In genomic region chr3:158031371-158031925, GRCm38 (mm10) we compare ENCODE assay signal across 8 mouse cellular contexts. TPM values are rescaled to one million over a fixed set of nuclear protein-coding genes. Genes with fewer than 3 reads are reported as not detected.
DNase-seq lines count a peak whose midpoint lies in the region; ATAC-seq and TF ChIP-seq lines count a peak whose summit lies in the region.

No protein-coding gene starts in this region.

- WGBS in forebrain, embryonic 16.5 days, result under 1% methylated on average over 58 of the region's 61 CpGs
- under 1% methylated on average over 61 of the region's 61 CpGs for WGBS in lung, adult 2 months
- under 1% methylated on average over 61 of the region's 61 CpGs for WGBS in neural tube, embryonic 15.5 days

- no peak for TF ChIP-seq CTCF in MEL (IDR thresholded peaks at IDR 0.05 in 2 of 3, conservative IDR thresholded peaks at IDR 0.05 in 1 of 3; ENCODE audit: control insufficient read depth in 1 of 3, insufficient read depth in 1 of 3, low read depth in 2 of 3, low read length in 3 of 3, poor library complexity in 1 of 3, severe bottlenecking in 1 of 3)
- TF ChIP-seq CTCF in layer of hippocampus, adult 2 months (conservative IDR thresholded peaks at IDR 0.05), result peak; percentile 25; the same call in 1 of the 2 replicates
- TF ChIP-seq CTCF in lung, adult 2 months (IDR thresholded peaks at IDR 0.05; ENCODE audit: insufficient read depth, low read length), result no peak

- peak; percentile 94 for DNase-seq in MEL (ENCODE audit: low read depth, low spot score)
- DNase-seq in cerebellum, adult 18-20 months, result peak; percentile 79 to 89
- peak; percentile 88 to 89 for DNase-seq in heart, postnatal 36 days
- peak; percentile 90 for DNase-seq in layer of hippocampus, adult 2 months (ENCODE audit: low spot score in 2 of 2)
- DNase-seq in lung, adult 2 months, result peak; percentile 85
- peak; percentile 95 for DNase-seq in testis, postnatal 10 days (ENCODE audit: low spot score)

- H3K36me3 ChIP-seq in MEL (ENCODE audit: control insufficient read depth in 1 of 2, insufficient read depth in 2 of 2, low read length in 2 of 2), result peaks cover 14 to 38% of the 10 kb centered on the region in 2 experiments
- no peaks in the 10 kb centered on the region for H3K36me3 ChIP-seq in forebrain, embryonic 16.5 days (ENCODE audit: control insufficient read depth, insufficient read depth)
- H3K36me3 ChIP-seq in neural tube, embryonic 15.5 days, result peaks cover 2% of the 10 kb centered on the region; the same call in 1 of the 2 replicates

- no peaks in the 10 kb centered on the region for H3K27me3 ChIP-seq in MEL (ENCODE audit: control insufficient read depth in 1 of 2, insufficient read depth in 2 of 2, low read length in 2 of 2)
- no peaks in the 10 kb centered on the region for H3K27me3 ChIP-seq in forebrain, embryonic 16.5 days (replicated peaks; ENCODE audit: control insufficient read depth, insufficient read depth, low read length)
- H3K27me3 ChIP-seq in neural tube, embryonic 15.5 days (replicated peaks), result no peaks in the 10 kb centered on the region

- intact Hi-C loops in heart, postnatal 36 days (cut with DNase I), result loop anchor here (5.0 kb wide), 1 partner anchor 499 kb away; the partner anchor contains the start of gene Zranb2

- H3K9ac ChIP-seq in MEL (ENCODE audit: control insufficient read depth, low read depth, low read length, poor library complexity, severe bottlenecking), result peak overlapping the region; percentile 99
- peak overlapping the region; percentile 97 for H3K9ac ChIP-seq in forebrain, embryonic 16.5 days (replicated peaks; ENCODE audit: low read depth, low read length)
- peak overlapping the region; percentile 97 for H3K9ac ChIP-seq in neural tube, embryonic 15.5 days (replicated peaks)

- peak; percentile 93 for ATAC-seq in forebrain, embryonic 16.5 days
- peak; percentile 92 for ATAC-seq in neural tube, embryonic 15.5 days (ENCODE audit: low FRiP score)

- H3K4me3 ChIP-seq in MEL (ENCODE audit: control insufficient read depth in 1 of 2, insufficient read depth in 1 of 2, low read depth in 2 of 2, low read length in 2 of 2), result peak overlapping the region; percentile 96 to 98
- peak overlapping the region; percentile 99 for H3K4me3 ChIP-seq in forebrain, embryonic 16.5 days (replicated peaks; ENCODE audit: low read length)
- peak overlapping the region; percentile 81 for H3K4me3 ChIP-seq in layer of hippocampus, adult 2 months
- peak overlapping the region; percentile 92 for H3K4me3 ChIP-seq in lung, adult 2 months (replicated peaks; ENCODE audit: extremely low read depth, low read depth, low read length)
- H3K4me3 ChIP-seq in neural tube, embryonic 15.5 days (replicated peaks), result peak overlapping the region; percentile 99

- TF ChIP-seq RAD21 in MEL (IDR thresholded peaks at IDR 0.05; ENCODE audit: low read depth, low read length), result no peak

- peaks cover 3 to 4% of the 10 kb centered on the region in 2 experiments for H3K4me1 ChIP-seq in MEL (ENCODE audit: control insufficient read depth in 1 of 2, insufficient read depth in 2 of 2, low read length in 2 of 2)
- peaks cover 18% of the 10 kb centered on the region for H3K4me1 ChIP-seq in forebrain, embryonic 16.5 days (replicated peaks; ENCODE audit: control insufficient read depth, insufficient read depth, low read length)
- peaks cover 9% of the 10 kb centered on the region for H3K4me1 ChIP-seq in lung, adult 2 months (ENCODE audit: control insufficient read depth, insufficient read depth, low read length)
- peaks cover 32% of the 10 kb centered on the region for H3K4me1 ChIP-seq in neural tube, embryonic 15.5 days

- TF ChIP-seq POLR2A in MEL (IDR thresholded peaks at IDR 0.05; ENCODE audit: control insufficient read depth in 1 of 2, insufficient read depth in 1 of 2, low read depth in 1 of 2, low read length in 2 of 2, poor library complexity in 1 of 2), result peak; percentile 92 to 94
- TF ChIP-seq POLR2A in lung, adult 2 months (IDR thresholded peaks at IDR 0.05; ENCODE audit: borderline replicate concordance, extremely low read depth, low read depth, low read length), result peak; percentile 61; the same call in 1 of the 2 replicates

- no peak for TF ChIP-seq EP300 in MEL (IDR thresholded peaks at IDR 0.05; ENCODE audit: low read depth in 1 of 2, low read length in 2 of 2)

- H3K27ac ChIP-seq in MEL (ENCODE audit: control insufficient read depth, low read depth, low read length), result peak overlapping the region; percentile 96
- H3K27ac ChIP-seq in forebrain, embryonic 16.5 days (ENCODE audit: low read length), result peak overlapping the region; percentile 95
- H3K27ac ChIP-seq in layer of hippocampus, adult 2 months, result peak overlapping the region; percentile 89
- peak overlapping the region; percentile 92 for H3K27ac ChIP-seq in neural tube, embryonic 15.5 days (replicated peaks)

- H3K4me2 ChIP-seq in forebrain, embryonic 16.5 days (ENCODE audit: low read length), result peak overlapping the region; percentile 78
- peak overlapping the region; percentile 70 for H3K4me2 ChIP-seq in neural tube, embryonic 15.5 days

- H3K9me3 ChIP-seq in MEL (replicated peaks; ENCODE audit: insufficient read depth, low read length), result no peaks in the 10 kb centered on the region
- no peaks in the 10 kb centered on the region for H3K9me3 ChIP-seq in forebrain, embryonic 16.5 days (ENCODE audit: control insufficient read depth, low read length)
- H3K9me3 ChIP-seq in neural tube, embryonic 15.5 days (replicated peaks), result no peaks in the 10 kb centered on the region

- H3K79me2 ChIP-seq in MEL (ENCODE audit: control insufficient read depth, insufficient read depth, low read length, poor library complexity), result peaks cover 69% of the 10 kb centered on the region

TF ChIP-seq in MEL, 35 proteins besides CTCF, POLR2A, EP300 and RAD21:
- TF ChIP-seq ZNF384 (IDR thresholded peaks at IDR 0.05; ENCODE audit: low read depth, low read length), result no peak
- TF ChIP-seq MYB (IDR thresholded peaks at IDR 0.05; ENCODE audit: low read depth, low read length), result peak; percentile 37; the same call in 1 of the 2 replicates
- no peak for TF ChIP-seq E2F4 (IDR thresholded peaks at IDR 0.05; ENCODE audit: borderline replicate concordance, low read depth, low read length)
- TF ChIP-seq TCF12 (IDR thresholded peaks at IDR 0.05; ENCODE audit: low read depth, low read length), result peak; percentile 66
- TF ChIP-seq ETS1 (IDR thresholded peaks at IDR 0.05; ENCODE audit: low read depth, low read length), result peak; percentile 53; the same call in 1 of the 2 replicates
- TF ChIP-seq NELFE (IDR thresholded peaks at IDR 0.05; ENCODE audit: low read depth, low read length), result peak; percentile 90
- TF ChIP-seq CHD1 (IDR thresholded peaks at IDR 0.05; ENCODE audit: low read depth, low read length), result no peak
- peak; percentile 32; the same call in 1 of the 2 replicates for TF ChIP-seq MYC (IDR thresholded peaks at IDR 0.05; ENCODE audit: low read depth, low read length)
- peak; percentile 91 for TF ChIP-seq SIN3A (IDR thresholded peaks at IDR 0.05; ENCODE audit: low read length)
- peak; percentile 24; the same call in 1 of the 2 replicates for TF ChIP-seq MAX (IDR thresholded peaks at IDR 0.05; ENCODE audit: low read length)
- peak; percentile 91 for TF ChIP-seq HCFC1 (IDR thresholded peaks at IDR 0.05; ENCODE audit: low read depth, low read length)
- TF ChIP-seq KAT2A (conservative IDR thresholded peaks at IDR 0.05; ENCODE audit: low read depth, low read length), result peak; percentile 68; the same call in 1 of the 2 replicates
- TF ChIP-seq MXI1 (IDR thresholded peaks at IDR 0.05; ENCODE audit: low read depth, low read length), result peak; percentile 84
- TF ChIP-seq MAFK (IDR thresholded peaks at IDR 0.05; ENCODE audit: borderline replicate concordance, low read depth, low read length), result no peak
- TF ChIP-seq NRF1 (IDR thresholded peaks at IDR 0.05; ENCODE audit: insufficient read depth, low read depth, low read length, poor library complexity, severe bottlenecking), result peak; percentile 87
- 0 out of 2 replicates have a peak, but pooled peaks have one; percentile 55 for TF ChIP-seq UBTF (IDR thresholded peaks at IDR 0.05; ENCODE audit: borderline replicate concordance, insufficient read depth, low read depth, low read length)
- no peak for TF ChIP-seq ZMIZ1 (IDR thresholded peaks at IDR 0.05; ENCODE audit: low read depth, low read length)
- TF ChIP-seq ELF1 (IDR thresholded peaks at IDR 0.05; ENCODE audit: low read depth, low read length), result peak; percentile 92
- TF ChIP-seq ZC3H11A (IDR thresholded peaks at IDR 0.05; ENCODE audit: low read depth, low read length), result no peak
- TF ChIP-seq TBP (IDR thresholded peaks at IDR 0.05; ENCODE audit: low read depth, low read length), result peak; percentile 82
- no peak for TF ChIP-seq TAL1 (IDR thresholded peaks at IDR 0.05; ENCODE audit: low read length)
- no peak for TF ChIP-seq USF1 (IDR thresholded peaks at IDR 0.05; ENCODE audit: low read depth, low read length)
- TF ChIP-seq MEF2A (IDR thresholded peaks at IDR 0.05; ENCODE audit: extremely low read depth, insufficient replicate concordance, low read depth, low read length, poor library complexity, severe bottlenecking), result no peak
TF ChIP-seq in MEL: peak in this region for 14.

RNA-seq across cellular contexts. Expression of gene Srsf11, which starts 5.0 kb away (rescaled TPM):
- total RNA-seq in MEL (2012; rRNA removed), result 112 and 114 TPM in 2 replicates
- 100 to 1,000 TPM; 215 to 486 TPM for polyA plus RNA-seq in MEL (2012; ENCODE audit: insufficient read depth in 1 of 2, insufficient read length in 2 of 2, low read depth in 1 of 2, low replicate concordance in 2 of 2, missing spikeins in 1 of 2)
- 277 and 288 TPM in 2 replicates for polyA plus RNA-seq in forebrain, embryonic 16.5 days (2015; fragmentation: Nextera tagmentation; extraction: Ambion mirVana)
- 10 to 100 TPM; 40.4 to 45.6 TPM for total RNA-seq in heart, postnatal 36 days (2021)
- 100 to 1,000 TPM; 194 to 207 TPM for total RNA-seq in layer of hippocampus, adult 2 months (2021)
- 208 and 261 TPM in 2 replicates for polyA plus RNA-seq in lung, adult 2 months (2012; rRNA removed)
- polyA plus RNA-seq in neural tube, embryonic 15.5 days (2015; fragmentation: Nextera tagmentation; extraction: Ambion mirVana), result 228 and 246 TPM in 2 replicates

RNA-seq across cellular contexts. Expression of gene Lrrc40, which starts 5.0 kb away (rescaled TPM):
- 42.6 and 48.9 TPM in 2 replicates for total RNA-seq in MEL (2012; rRNA removed)
- polyA plus RNA-seq in MEL (2012; ENCODE audit: insufficient read depth in 1 of 2, insufficient read length in 2 of 2, low read depth in 1 of 2, low replicate concordance in 2 of 2, missing spikeins in 1 of 2), result 10 to 100 TPM in 1 of 2 experiments, not detected in 1; 70.0 TPM
- polyA plus RNA-seq in forebrain, embryonic 16.5 days (2015; fragmentation: Nextera tagmentation; extraction: Ambion mirVana), result 56.8 and 70.4 TPM in 2 replicates
- 10 to 100 TPM in 1 of 2 experiments, 1 to 10 TPM in 1; 9.4 to 10.7 TPM for total RNA-seq in heart, postnatal 36 days (2021)
- total RNA-seq in layer of hippocampus, adult 2 months (2021), result 10 to 100 TPM; 28.1 to 30.1 TPM
- 2.8 and 5.4 TPM in 2 replicates for polyA plus RNA-seq in lung, adult 2 months (2012; rRNA removed)
- 43.0 and 45.1 TPM in 2 replicates for polyA plus RNA-seq in neural tube, embryonic 15.5 days (2015; fragmentation: Nextera tagmentation; extraction: Ambion mirVana)

Comparison
In these comparisons a context has a peak if more than half of its experiments do, and no peak if none do; other contexts are left out.
1. Peak in every context shown above with its lines: DNase-seq, ATAC-seq, H3K4me3 ChIP-seq and H3K27ac ChIP-seq.